Mouse (Mus musculus) cerebellum, adult 2 months (tissue): ENCODE measurements at regions not wholly inside any gene's neighbourhood (a gene's known extent, or its start where the extent isn't known, plus 50 kb on each side); places are given as distances from the start of the nearest gene placed in this dataset.

Source experiments
- DNase-seq, 2 experiments: peaks; one replicate each; pipeline ENCODE4 v3.0.0; 2021
- H3K27ac ChIP-seq: fragments of 200-500 bp; 2 replicates; pipeline ENCODE4 v1.5.1; 2012; ENCODE audit warnings: low read length, control low read depth, inconsistent platforms; ENCODE audit not compliant: insufficient read depth
- H3K27me3 ChIP-seq: fragments of 200-500 bp; 2 replicates; pipeline ENCODE4 v1.6.1; 2012; ENCODE audit warnings: inconsistent platforms, mild to moderate bottlenecking, low read length, moderate library complexity; ENCODE audit not compliant: control insufficient read depth, insufficient read depth
- H3K4me1 ChIP-seq: fragments of 200-500 bp; 2 replicates; pipeline ENCODE4 v1.6.1; 2011; ENCODE audit warnings: low read length; ENCODE audit not compliant: control insufficient read depth, insufficient read depth
- H3K4me3 ChIP-seq: fragments of 200-500 bp; replicated peaks from 2 replicates; pipeline ENCODE3; 2011; ENCODE audit warnings: mild to moderate bottlenecking, low read depth, low read length, control low read depth; ENCODE audit not compliant: insufficient read depth
- CTCF ChIP-seq: fragments of 200-500 bp; IDR thresholded peaks from 2 replicates; pipeline ENCODE4 v1.5.1; 2011; ENCODE audit warnings: low read depth, mild to moderate bottlenecking, control low read depth, low read length, moderate library complexity, borderline replicate concordance; ENCODE audit not compliant: insufficient read depth
- POLR2A ChIP-seq: fragments of 200-500 bp; IDR thresholded peaks from 2 replicates; pipeline ENCODE4 v1.6.1; 2011; ENCODE audit warnings: low read length, control low read depth, borderline replicate concordance; ENCODE audit not compliant: insufficient read depth
- WGBS: fragments of 180-500 bp; shearing (Covaris S2); methylation state at CpG from one replicate; pipeline ENCODE4 v1.1.7; 2018; 5-methylcytosine and 5-hydroxymethylcytosine counted together

DNA sequence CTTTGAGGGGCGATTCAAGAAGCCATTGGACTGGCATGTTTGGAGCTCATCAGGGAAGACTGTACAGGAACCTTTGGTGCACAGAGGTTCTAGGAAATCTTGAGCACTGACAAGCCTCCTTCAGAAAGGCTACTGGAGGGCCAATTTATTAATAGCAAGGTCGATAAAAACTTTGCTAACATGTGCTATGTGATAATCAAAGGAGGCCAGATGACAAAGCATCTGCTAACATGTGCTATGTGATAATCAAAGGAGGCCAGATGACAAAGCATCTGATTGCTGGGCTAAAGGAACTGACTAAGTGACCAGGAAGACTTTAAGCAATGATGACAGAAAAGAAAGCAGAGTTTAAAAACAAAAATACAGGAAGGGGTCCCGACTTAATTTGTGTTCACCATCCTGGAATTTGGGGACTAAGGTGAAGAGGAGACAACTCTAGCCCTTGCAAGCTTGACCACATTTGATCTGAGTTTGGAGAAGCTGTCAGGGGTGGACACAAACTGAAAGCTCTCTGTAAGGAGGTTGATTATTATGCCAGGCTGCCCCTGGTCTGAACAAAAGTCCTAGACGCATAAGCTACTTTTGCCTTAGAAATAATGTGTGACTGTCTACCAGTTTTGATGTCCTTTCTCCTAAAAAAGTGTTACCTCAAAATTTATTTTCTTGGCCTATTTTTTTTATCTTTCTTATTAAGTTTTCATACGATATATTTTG lies 455.5 kb upstream of the Fam92a start:
- Histone ChIP-seq H3K27ac (no peak overlapping the region), H3K4me3 (no peak overlapping the region), H3K4me1 (no peaks in the 10 kb centered on the region), H3K27me3 (no peaks in the 10 kb centered on the region)
- WGBS: 75% methylated on average over 5 of the region's 5 CpGs
- TF ChIP-seq POLR2A (no peak), CTCF (no peak)
- DNase-seq: no peak

DNA sequence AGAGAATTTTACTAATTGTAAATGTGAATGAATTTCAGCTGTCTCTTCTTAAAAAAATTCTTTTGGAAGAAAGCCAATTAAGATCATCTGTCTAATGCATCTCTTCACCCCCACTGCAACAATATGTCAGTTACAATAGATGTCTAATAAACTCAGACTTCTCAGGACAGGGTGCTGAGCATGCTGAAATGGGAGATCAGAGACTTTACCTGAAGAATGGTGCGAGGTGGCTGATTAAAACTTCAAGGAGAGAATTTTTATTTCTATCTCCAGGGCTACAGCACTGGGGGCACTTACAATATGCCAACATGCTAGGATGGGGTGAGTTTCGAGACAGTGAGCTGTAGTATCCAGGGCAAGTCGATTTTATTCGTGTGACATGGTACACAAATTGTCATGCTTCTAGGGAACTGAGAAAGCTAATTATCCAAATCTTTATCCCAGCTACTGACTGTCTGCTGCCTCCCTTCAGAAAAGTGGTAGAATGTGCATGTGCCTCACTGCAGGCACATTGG lies 449.0 kb upstream of the Fam92a start:
- Histone ChIP-seq H3K4me3 (no peak overlapping the region), H3K4me1 (no peaks in the 10 kb centered on the region), H3K27me3 (no peaks in the 10 kb centered on the region), H3K27ac (no peak overlapping the region)
- no peak for DNase-seq
- TF ChIP-seq POLR2A: no peak
- TF ChIP-seq CTCF: no peak
- WGBS: 48% methylated on average over 4 of the region's 4 CpGs

DNA sequence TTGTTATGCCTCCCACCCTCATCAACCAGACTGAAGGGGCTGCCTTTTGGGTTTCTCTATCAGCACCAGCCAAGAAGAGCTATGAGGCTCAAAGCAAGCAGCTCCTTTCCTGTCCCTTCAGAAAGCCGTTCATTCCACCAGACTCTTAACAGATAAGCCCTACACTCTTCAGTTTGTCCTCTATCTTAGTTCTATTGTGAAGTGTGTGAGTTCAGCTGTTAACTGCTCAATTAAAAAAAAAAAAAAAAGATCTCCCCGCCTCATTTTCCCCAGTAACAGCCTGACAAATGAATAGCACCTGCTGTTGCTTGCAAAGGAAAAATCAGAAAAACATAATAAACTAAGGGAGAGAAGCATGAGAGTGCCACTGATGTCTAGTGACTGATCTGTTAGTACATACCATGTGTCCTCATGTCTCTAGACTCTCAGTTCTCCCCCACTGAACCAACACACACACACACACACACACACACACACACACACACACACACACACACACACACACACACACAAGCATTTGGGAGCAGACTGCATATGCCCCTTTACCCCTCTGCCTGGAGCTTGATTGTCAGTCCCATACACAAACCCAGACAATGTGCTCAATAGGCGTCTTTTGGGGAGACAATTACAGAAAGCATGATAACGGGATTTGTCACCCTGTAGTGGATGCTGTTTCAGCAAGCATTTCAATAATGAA lies 448.4 kb upstream of the Fam92a start:
- H3K27ac ChIP-seq: no peak overlapping the region
- TF ChIP-seq CTCF (no peak), POLR2A (no peak)
- no peaks in the 10 kb centered on the region for H3K27me3 ChIP-seq
- no peak for DNase-seq
- H3K4me3 ChIP-seq: no peak overlapping the region
- H3K4me1 ChIP-seq: no peaks in the 10 kb centered on the region
- 69% methylated on average over 4 of the region's 4 CpGs for WGBS

DNA sequence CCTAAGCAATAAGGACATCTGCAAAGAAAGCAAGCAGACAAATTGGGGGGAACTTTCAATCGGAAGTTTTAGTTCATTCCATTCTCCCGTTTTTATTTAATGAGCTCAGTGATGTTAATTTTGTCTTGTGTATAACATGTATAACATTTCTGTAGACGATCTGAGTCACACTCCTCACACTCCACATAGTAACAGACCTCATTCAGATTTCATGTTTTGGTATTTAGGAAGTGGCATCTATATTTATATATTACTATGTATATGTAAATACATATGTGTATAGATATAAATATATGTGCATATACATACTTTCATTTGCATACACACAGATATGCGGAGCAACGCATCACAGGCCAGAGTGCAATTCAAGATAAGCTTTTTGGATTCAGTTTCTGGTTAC lies 444.9 kb upstream of the Fam92a start:
- Histone ChIP-seq H3K4me3 (no peak overlapping the region), H3K27me3 (no peaks in the 10 kb centered on the region), H3K4me1 (no peaks in the 10 kb centered on the region), H3K27ac (no peak overlapping the region)
- WGBS: 92% methylated on average over 5 of the region's 5 CpGs
- no peak for DNase-seq
- no peak for TF ChIP-seq CTCF
- TF ChIP-seq POLR2A: no peak

DNA sequence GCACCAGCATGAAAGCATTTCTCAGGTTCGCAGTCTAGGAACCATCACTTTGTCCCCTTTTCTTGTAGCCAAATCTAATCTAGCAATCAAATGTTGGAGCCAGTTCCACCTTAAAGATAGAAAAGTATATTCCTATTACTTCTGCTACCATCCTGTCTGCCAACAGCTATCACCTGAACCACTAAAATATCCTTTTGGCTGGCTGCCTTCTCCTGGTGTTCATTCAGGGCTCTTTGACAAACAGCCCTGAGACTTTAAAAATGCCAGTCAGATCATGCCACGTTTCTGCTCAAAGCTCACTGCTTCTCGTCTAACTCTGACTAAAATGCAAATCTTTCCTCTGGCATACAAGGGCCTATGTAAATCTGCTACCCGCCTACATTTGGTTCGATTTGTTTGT lies 439.7 kb upstream of the Fam92a start:
- peak in 1 of 2 experiments; percentile 8 for DNase-seq
- 54% methylated on average over 5 of the region's 5 CpGs for WGBS
- no peak overlapping the region for H3K4me3 ChIP-seq
- H3K4me1 ChIP-seq: no peaks in the 10 kb centered on the region
- H3K27me3 ChIP-seq: no peaks in the 10 kb centered on the region
- H3K27ac ChIP-seq: no peak overlapping the region
- TF ChIP-seq CTCF (no peak), POLR2A (no peak)

DNA sequence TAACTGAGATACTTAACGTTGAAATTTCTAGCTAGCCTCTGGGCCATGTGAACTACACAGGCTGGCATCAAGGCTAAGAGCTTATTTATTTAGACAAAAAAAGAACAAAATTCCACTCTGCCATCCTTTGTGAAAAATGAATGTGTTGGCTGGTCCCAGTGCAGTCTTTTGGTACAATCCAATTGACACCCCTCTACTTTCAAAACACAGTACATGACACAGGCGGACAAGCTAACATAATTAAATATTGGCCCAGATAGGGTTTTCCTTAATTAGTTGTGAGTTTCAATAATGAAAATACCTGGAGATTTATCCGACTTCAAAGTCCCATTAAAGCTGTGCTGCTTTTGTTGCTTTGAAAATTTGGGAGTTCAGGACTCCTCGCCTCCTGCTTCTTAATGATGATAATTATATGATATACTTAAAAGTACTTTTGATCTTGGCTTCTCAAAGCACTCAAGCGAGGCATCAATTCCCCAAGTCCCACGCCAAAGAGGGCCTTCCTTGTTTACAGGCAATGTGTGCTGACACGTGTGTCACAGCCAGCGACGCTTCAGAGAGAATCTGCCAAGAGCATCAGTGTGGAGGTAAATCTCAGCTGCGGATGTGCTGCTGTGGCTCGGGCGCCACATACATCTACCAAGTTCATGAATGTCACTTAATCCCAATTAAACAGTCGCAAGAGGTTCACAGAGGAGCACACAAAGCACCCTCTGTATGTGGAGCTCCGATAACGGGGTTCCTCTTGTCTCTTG lies 429.5 kb upstream of the Fam92a start:
- no peak overlapping the region for H3K27ac ChIP-seq
- DNase-seq: no peak
- WGBS: 65% methylated on average over 15 of the region's 15 CpGs
- no peak overlapping the region for H3K4me3 ChIP-seq
- H3K4me1 ChIP-seq: no peaks in the 10 kb centered on the region
- TF ChIP-seq CTCF (no peak), POLR2A (no peak)
- no peaks in the 10 kb centered on the region for H3K27me3 ChIP-seq

DNA sequence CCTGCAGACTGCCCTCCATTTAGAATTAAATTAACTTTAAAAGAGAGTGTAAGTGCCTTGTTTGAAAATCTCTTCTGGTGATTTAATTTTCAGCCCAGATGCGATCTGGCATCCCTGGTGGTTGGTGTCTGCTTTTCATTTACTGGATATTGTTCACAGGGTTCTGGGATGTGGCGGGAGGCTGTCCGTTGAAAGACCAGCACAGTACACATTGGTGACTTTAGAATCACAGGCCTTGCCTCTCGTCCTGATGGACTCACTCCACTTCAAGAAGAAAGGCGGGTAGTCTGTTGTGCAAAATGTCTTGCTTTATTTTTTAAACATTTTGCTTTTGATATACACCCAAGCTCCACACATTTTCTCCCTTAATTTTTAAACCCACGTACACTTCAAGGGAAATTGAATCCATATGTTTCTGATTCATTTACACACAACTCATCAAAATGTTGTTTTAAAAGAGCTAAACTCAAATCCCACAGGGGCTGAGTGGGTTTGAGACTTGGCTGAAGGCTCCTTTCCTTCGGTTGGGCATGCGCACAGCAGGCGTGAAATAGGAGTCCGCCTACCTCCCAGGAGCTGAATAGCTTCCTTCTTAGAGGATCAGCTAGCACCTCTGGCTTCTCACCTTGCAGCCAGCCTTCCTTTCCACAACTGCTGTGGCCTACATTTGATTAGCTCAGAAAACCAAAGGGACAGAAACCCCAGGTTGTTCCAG lies 424.1 kb upstream of the Fam92a start:
- Histone ChIP-seq H3K27me3 (no peaks in the 10 kb centered on the region), H3K27ac (no peak overlapping the region), H3K4me3 (no peak overlapping the region), H3K4me1 (no peaks in the 10 kb centered on the region)
- no peak for DNase-seq
- 74% methylated on average over 10 of the region's 10 CpGs for WGBS
- TF ChIP-seq POLR2A (no peak), CTCF (no peak)
